Comparison of ENCODE assay signal across 8 mouse cellular contexts in the genomic region with DNA sequence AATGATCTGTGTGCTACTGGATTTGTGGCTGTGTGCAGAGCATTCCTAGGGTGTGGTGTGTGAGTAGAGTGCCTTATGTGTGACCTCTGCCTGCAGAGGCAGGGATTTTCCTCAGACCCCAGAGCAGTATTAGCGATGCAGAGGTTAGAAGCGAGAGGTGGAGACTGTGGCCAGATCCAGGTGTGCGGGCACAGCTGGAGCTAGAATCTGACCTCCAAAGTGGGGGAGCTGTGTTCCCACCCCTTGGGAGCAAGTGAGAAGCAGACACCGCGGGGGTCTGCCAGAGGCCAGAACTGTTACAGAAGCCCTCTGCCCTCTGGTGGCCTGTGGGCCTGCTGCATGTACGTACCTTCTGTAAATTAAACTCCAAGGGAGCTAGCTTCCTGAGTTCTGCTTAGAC. TPM values are rescaled to one million over a fixed set of nuclear protein-coding genes. Genes with fewer than 3 reads are reported as not detected.
DNase-seq lines count a peak whose midpoint lies in the region; ATAC-seq lines count a peak whose summit lies in the region.

No protein-coding gene starts in this region.

- peak overlapping the region; percentile 22; the same call in 1 of the 2 replicates for H3K4me3 ChIP-seq in heart, embryonic 15.5 days

- H3K27me3 ChIP-seq in heart, embryonic 15.5 days: no peaks in the 10 kb centered on the region

- peaks cover 3% of the 10 kb centered on the region; the same call in 1 of the 2 replicates for H3K4me1 ChIP-seq in heart, embryonic 15.5 days (replicated peaks)

- peak overlapping the region; percentile 54 for H3K4me2 ChIP-seq in heart, embryonic 15.5 days

- WGBS in heart, embryonic 15.5 days: 19% methylated on average over 6 of the region's 6 CpGs

- no peaks in the 10 kb centered on the region for H3K9me3 ChIP-seq in heart, embryonic 15.5 days (replicated peaks)

- no peak for ATAC-seq in heart, embryonic 15.5 days (replicated peaks; ENCODE audit: insufficient number of reproducible peaks, insufficient read depth, low FRiP score, low read depth)
- ATAC-seq in megakaryocyte-erythroid progenitor cell, adult 5-6 weeks (replicated peaks; ENCODE audit: low FRiP score, low TSS enrichment, poor library complexity, severe bottlenecking): no peak
- no peak for ATAC-seq in monocyte, adult 5-6 weeks (replicated peaks; ENCODE audit: insufficient number of reproducible peaks, low FRiP score, low TSS enrichment, poor library complexity, severe bottlenecking)

- no peaks in the 10 kb centered on the region for H3K36me3 ChIP-seq in heart, embryonic 15.5 days

- H3K9ac ChIP-seq in heart, embryonic 15.5 days: no peak overlapping the region

- H3K27ac ChIP-seq in heart, embryonic 15.5 days: no peak overlapping the region

- DNase-seq in heart, adult 11 months: no peak
- peak; percentile 62 for DNase-seq in 416B (ENCODE audit: low read depth)
- DNase-seq in T-cell, adult 2 months (ENCODE audit: low spot score): peak; percentile 55
- DNase-seq in lung, postnatal 10 days: peak; percentile 38
- DNase-seq in layer of hippocampus, adult 18-20 months (ENCODE audit: low spot score in 2 of 2): no peak

RNA-seq across cellular contexts. Expression of gene Arhgap30, which starts 1.7 kb away (rescaled TPM):
- 1.00 and 5.3 TPM in 2 replicates for polyA plus RNA-seq in heart, embryonic 15.5 days (2015; fragmentation: Nextera tagmentation; extraction: Ambion mirVana)
- total RNA-seq in megakaryocyte-erythroid progenitor cell, adult 5-6 weeks (2014; fragmentation: Nextera tagmentation): 11.8 and 20.7 TPM in 2 replicates
- total RNA-seq in megakaryocyte-erythroid progenitor cell, adult 5-6 weeks (2017): 18.7 and 28.7 TPM in 2 replicates
- 1 to 10 TPM; 1.9 TPM for total RNA-seq in layer of hippocampus, adult 18-20 months (2021)
- 328 to 413 TPM (median 376 TPM) in 3 replicates for total RNA-seq in monocyte, adult 5-6 weeks (2017)

RNA-seq across cellular contexts. Expression of gene Nectin4, which starts 17.2 kb away (rescaled TPM):
- 0.26 and 1.2 TPM in 2 replicates for polyA plus RNA-seq in heart, embryonic 15.5 days (2015; fragmentation: Nextera tagmentation; extraction: Ambion mirVana)
- total RNA-seq in megakaryocyte-erythroid progenitor cell, adult 5-6 weeks (2014; fragmentation: Nextera tagmentation): not detected in 2 replicates
- total RNA-seq in megakaryocyte-erythroid progenitor cell, adult 5-6 weeks (2017): 0.14 and 0.27 TPM in 2 replicates
- total RNA-seq in layer of hippocampus, adult 18-20 months (2021): 1 to 10 TPM; 6.3 to 6.7 TPM
- total RNA-seq in monocyte, adult 5-6 weeks (2017): 2.0 to 3.9 TPM (median 2.5 TPM) in 3 replicates

RNA-seq across cellular contexts. Expression of gene Usf1, which starts 24.0 kb away (rescaled TPM):
- polyA plus RNA-seq in heart, embryonic 15.5 days (2015; fragmentation: Nextera tagmentation; extraction: Ambion mirVana): 48.7 and 57.5 TPM in 2 replicates
- 24.1 and 32.0 TPM in 2 replicates for total RNA-seq in megakaryocyte-erythroid progenitor cell, adult 5-6 weeks (2014; fragmentation: Nextera tagmentation)
- 46.2 and 60.5 TPM in 2 replicates for total RNA-seq in megakaryocyte-erythroid progenitor cell, adult 5-6 weeks (2017)
- total RNA-seq in layer of hippocampus, adult 18-20 months (2021): 100 to 1,000 TPM; 133 to 142 TPM
- 91.6 to 117 TPM (median 94.5 TPM) in 3 replicates for total RNA-seq in monocyte, adult 5-6 weeks (2017)

RNA-seq across cellular contexts. Expression of gene Klhdc9, which starts 26.5 kb away (rescaled TPM):
- polyA plus RNA-seq in heart, embryonic 15.5 days (2015; fragmentation: Nextera tagmentation; extraction: Ambion mirVana): 0.63 and 0.75 TPM in 2 replicates
- total RNA-seq in megakaryocyte-erythroid progenitor cell, adult 5-6 weeks (2014; fragmentation: Nextera tagmentation): 0.20 TPM in 1 of 2 replicates, not detected in the other
- 0.80 TPM in 1 of 2 replicates, not detected in the other for total RNA-seq in megakaryocyte-erythroid progenitor cell, adult 5-6 weeks (2017)
- 1 to 10 TPM; 6.0 to 6.1 TPM for total RNA-seq in layer of hippocampus, adult 18-20 months (2021)
- not detected in 3 replicates for total RNA-seq in monocyte, adult 5-6 weeks (2017)

RNA-seq across cellular contexts. Expression of gene Tstd1, which starts 31.6 kb away (rescaled TPM):
- 2.7 and 3.1 TPM in 2 replicates for polyA plus RNA-seq in heart, embryonic 15.5 days (2015; fragmentation: Nextera tagmentation; extraction: Ambion mirVana)
- not detected in 2 replicates for total RNA-seq in megakaryocyte-erythroid progenitor cell, adult 5-6 weeks (2014; fragmentation: Nextera tagmentation)
- total RNA-seq in megakaryocyte-erythroid progenitor cell, adult 5-6 weeks (2017): 1.1 TPM in 1 of 2 replicates, not detected in the other
- 1 to 10 TPM; 3.9 to 7.1 TPM for total RNA-seq in layer of hippocampus, adult 18-20 months (2021)
- 3.9 to 9.0 TPM (median 4.9 TPM) in 3 replicates for total RNA-seq in monocyte, adult 5-6 weeks (2017)

Comparison
In these comparisons a context has a peak if more than half of its experiments do, and no peak if none do; other contexts are left out.
1. DNase-seq: peak in 416B (single experiment), T-cell, adult 2 months (single experiment) and lung, postnatal 10 days (single experiment); none in heart, adult 11 months (single experiment) and layer of hippocampus, adult 18-20 months (0 of 2).
2. RNA of gene Arhgap30, which starts 1.7 kb away (total RNA-seq): 328 to 413 TPM in monocyte, adult 5-6 weeks; 11.8 to 28.7 TPM in megakaryocyte-erythroid progenitor cell, adult 5-6 weeks and 1.9 TPM in layer of hippocampus, adult 18-20 months; every median in the first group is over 10 times any median in the second.